Mouse (Mus musculus): ENCODE results near the gene Bin2. TPM values are rescaled to one million over a fixed set of nuclear protein-coding genes. Genes with fewer than 3 reads are reported as not detected.

The Bin2 gene
- polyA plus RNA-seq, 1 experiment from 2014 or later = 3.9 TPM

GRCm38 (mm10) chr15:100678581-100678980 lies 9.2 kb upstream of the Bin2 start:
- ATAC-seq (replicated peaks; ENCODE audit: low FRiP score) = no peak
- H3K27me3 ChIP-seq (ENCODE audit: control insufficient read depth, insufficient read depth, low read length) = no peaks in the 10 kb centered on the region

GRCm38 (mm10) chr15:100677675-100678074 lies 8.3 kb upstream of the Bin2 start:
- H3K9me3 ChIP-seq (ENCODE audit: control insufficient read depth, low read length) = no peaks in the 10 kb centered on the region
- no peaks in the 10 kb centered on the region for H3K27me3 ChIP-seq (ENCODE audit: control insufficient read depth, insufficient read depth, low read length)
- H3K27ac ChIP-seq (ENCODE audit: low read depth, low read length) = no peak overlapping the region
- ATAC-seq (replicated peaks; ENCODE audit: low FRiP score) = no peak
- 85% methylated on average over 8 of the region's 8 CpGs for WGBS
- no peak for DNase-seq (ENCODE audit: low spot score)
- no peak overlapping the region for H3K4me2 ChIP-seq (ENCODE audit: low read depth, low read length, severe bottlenecking)
- no peaks in the 10 kb centered on the region for H3K36me3 ChIP-seq (ENCODE audit: control insufficient read depth, insufficient read depth, low read length)
- H3K9ac ChIP-seq (ENCODE audit: low read length) = no peak overlapping the region
- H3K4me1 ChIP-seq (replicated peaks; ENCODE audit: control insufficient read depth, insufficient read depth, low read length) = no peaks in the 10 kb centered on the region
- no peak overlapping the region for H3K4me3 ChIP-seq (ENCODE audit: low read depth, low read length)

More at GRCm38 (mm10) chr15:100678581-100678980, 9.2 kb upstream of the Bin2 start:
- no peaks in the 10 kb centered on the region for H3K4me1 ChIP-seq (replicated peaks; ENCODE audit: control insufficient read depth, insufficient read depth, low read length)
- 84% methylated on average over 12 of the region's 12 CpGs for WGBS
- no peak overlapping the region for H3K9ac ChIP-seq (ENCODE audit: low read length)
- H3K9me3 ChIP-seq (ENCODE audit: control insufficient read depth, low read length) = no peaks in the 10 kb centered on the region
- no peaks in the 10 kb centered on the region for H3K36me3 ChIP-seq (ENCODE audit: control insufficient read depth, insufficient read depth, low read length)
- no peak for DNase-seq (ENCODE audit: low spot score)
- H3K27ac ChIP-seq (ENCODE audit: low read depth, low read length) = no peak overlapping the region
- no peak overlapping the region for H3K4me3 ChIP-seq (ENCODE audit: low read depth, low read length)
- no peak overlapping the region for H3K4me2 ChIP-seq (ENCODE audit: low read depth, low read length, severe bottlenecking)

DNA sequence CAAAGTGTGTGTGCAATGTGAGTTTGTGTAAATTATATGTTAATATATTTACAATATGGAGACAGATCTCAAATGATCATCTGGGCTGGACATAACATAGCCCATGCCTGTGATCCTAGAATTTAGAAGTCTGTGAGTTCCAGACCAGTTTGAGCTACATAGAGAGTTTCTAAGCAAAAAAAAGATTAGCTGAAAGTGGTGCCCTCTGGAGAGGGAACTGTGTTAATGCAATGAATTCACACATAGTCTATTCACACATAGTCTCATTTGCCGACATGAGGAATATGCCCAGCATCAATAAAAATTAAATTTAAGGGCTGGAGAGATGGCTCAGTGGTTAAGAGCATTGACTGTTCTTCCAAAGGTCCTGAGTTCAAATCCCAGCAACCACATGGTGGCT lies 7.2 kb upstream of the Bin2 start:
- H3K9me3 ChIP-seq (ENCODE audit: control insufficient read depth, low read length) = no peaks in the 10 kb centered on the region
- DNase-seq (ENCODE audit: low spot score) (no peak), ATAC-seq (replicated peaks; ENCODE audit: low FRiP score) (no peak)
- H3K27me3 ChIP-seq (ENCODE audit: control insufficient read depth, insufficient read depth, low read length) = no peaks in the 10 kb centered on the region
- no peak overlapping the region for H3K27ac ChIP-seq (ENCODE audit: low read depth, low read length)
- no peak overlapping the region for H3K4me2 ChIP-seq (ENCODE audit: low read depth, low read length, severe bottlenecking)
- H3K36me3 ChIP-seq (ENCODE audit: control insufficient read depth, insufficient read depth, low read length) = no peaks in the 10 kb centered on the region
- 77% methylated on average over 1 of the region's 1 CpGs for WGBS
- no peaks in the 10 kb centered on the region for H3K4me1 ChIP-seq (replicated peaks; ENCODE audit: control insufficient read depth, insufficient read depth, low read length)
- H3K9ac ChIP-seq (ENCODE audit: low read length) = no peak overlapping the region
- no peak overlapping the region for H3K4me3 ChIP-seq (ENCODE audit: low read depth, low read length)

DNA sequence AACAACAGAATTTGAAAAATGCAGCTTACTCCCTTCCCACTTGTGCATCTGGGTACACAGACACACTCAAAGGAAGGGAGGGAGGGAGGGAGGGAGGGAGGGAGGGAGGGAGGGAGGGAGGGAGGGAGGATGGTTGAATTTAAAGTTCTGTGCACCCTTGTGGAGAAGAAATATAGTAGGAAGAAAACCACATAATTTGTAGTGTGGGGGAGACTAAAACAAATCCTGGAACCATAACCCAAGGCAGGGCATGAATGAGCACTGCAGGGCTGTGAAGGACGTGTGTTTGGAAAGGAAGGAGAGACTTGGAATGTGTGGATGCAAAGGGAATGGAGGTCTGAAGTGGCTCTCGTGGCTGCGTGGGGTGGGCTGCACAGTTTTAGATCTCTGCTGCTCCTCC lies 6.1 kb upstream of the Bin2 start:
- ATAC-seq (replicated peaks; ENCODE audit: low FRiP score) (no peak), DNase-seq (ENCODE audit: low spot score) (no peak)
- H3K4me1 ChIP-seq (replicated peaks; ENCODE audit: control insufficient read depth, insufficient read depth, low read length) = no peaks in the 10 kb centered on the region
- no peak overlapping the region for H3K4me3 ChIP-seq (ENCODE audit: low read depth, low read length)
- no peak overlapping the region for H3K27ac ChIP-seq (ENCODE audit: low read depth, low read length)
- 80% methylated on average over 3 of the region's 3 CpGs for WGBS
- H3K9me3 ChIP-seq (ENCODE audit: control insufficient read depth, low read length) = no peaks in the 10 kb centered on the region
- H3K9ac ChIP-seq (ENCODE audit: low read length) = no peak overlapping the region
- no peaks in the 10 kb centered on the region for H3K36me3 ChIP-seq (ENCODE audit: control insufficient read depth, insufficient read depth, low read length)
- H3K4me2 ChIP-seq (ENCODE audit: low read depth, low read length, severe bottlenecking) = no peak overlapping the region
- no peaks in the 10 kb centered on the region for H3K27me3 ChIP-seq (ENCODE audit: control insufficient read depth, insufficient read depth, low read length)

GRCm38 (mm10) chr15:100674566-100674965 lies 5.2 kb upstream of the Bin2 start:
- Histone ChIP-seq H3K9me3 (ENCODE audit: control insufficient read depth, low read length) (no peaks in the 10 kb centered on the region), H3K36me3 (ENCODE audit: control insufficient read depth, insufficient read depth, low read length) (no peaks in the 10 kb centered on the region), H3K27ac (ENCODE audit: low read depth, low read length) (no peak overlapping the region), H3K27me3 (ENCODE audit: control insufficient read depth, insufficient read depth, low read length) (no peaks in the 10 kb centered on the region), H3K4me1 (replicated peaks; ENCODE audit: control insufficient read depth, insufficient read depth, low read length) (no peaks in the 10 kb centered on the region), H3K4me3 (ENCODE audit: low read depth, low read length) (no peak overlapping the region), H3K9ac (ENCODE audit: low read length) (no peak overlapping the region), H3K4me2 (ENCODE audit: low read depth, low read length, severe bottlenecking) (no peak overlapping the region)
- DNase-seq (ENCODE audit: low spot score) = no peak
- no peak for ATAC-seq (replicated peaks; ENCODE audit: low FRiP score)
- 88% methylated on average over 10 of the region's 10 CpGs for WGBS

DNA sequence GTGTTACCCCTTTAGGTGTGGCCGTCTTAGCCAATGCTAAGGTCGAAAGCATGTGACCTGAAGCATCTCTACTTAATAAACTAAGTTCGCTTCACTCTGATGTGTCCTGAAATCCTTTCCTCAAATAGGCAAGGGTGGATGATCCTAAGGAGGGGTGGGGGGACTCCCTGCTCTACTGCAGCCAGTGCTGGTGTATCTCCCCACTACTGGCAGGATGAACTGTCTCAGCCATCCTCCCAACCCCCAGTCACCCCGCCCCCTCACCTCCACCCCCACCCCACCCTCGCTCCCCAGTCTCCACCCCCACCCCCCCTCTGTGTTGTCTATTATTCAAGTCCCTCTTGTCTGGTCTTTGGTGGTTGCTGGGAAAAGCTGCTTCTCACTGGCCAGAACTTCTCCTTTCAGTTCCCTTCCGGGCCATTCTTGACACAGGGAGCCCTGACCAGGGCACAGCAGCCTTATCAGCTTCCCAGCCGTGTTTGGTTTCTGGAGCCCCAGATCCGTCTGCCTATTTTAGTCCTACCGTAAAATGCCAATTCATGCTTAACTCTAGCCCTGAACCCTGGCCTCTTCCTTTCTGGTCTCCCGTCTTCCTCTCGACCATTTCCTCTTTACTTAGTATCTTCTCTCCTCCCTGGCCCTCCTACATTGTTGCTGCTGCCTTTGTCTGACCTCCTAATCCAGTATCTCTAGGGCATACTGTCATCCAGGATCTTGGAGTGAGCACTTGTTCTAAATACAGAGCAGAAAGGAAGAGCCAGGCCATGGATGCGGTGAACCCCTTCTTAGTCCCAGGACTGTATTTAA lies 4.4 kb upstream of the Bin2 start:
- Histone ChIP-seq H3K9ac (ENCODE audit: low read length) (no peak overlapping the region), H3K27ac (ENCODE audit: low read depth, low read length) (no peak overlapping the region), H3K4me2 (ENCODE audit: low read depth, low read length, severe bottlenecking) (no peak overlapping the region), H3K36me3 (ENCODE audit: control insufficient read depth, insufficient read depth, low read length) (no peaks in the 10 kb centered on the region), H3K27me3 (ENCODE audit: control insufficient read depth, insufficient read depth, low read length) (no peaks in the 10 kb centered on the region), H3K9me3 (ENCODE audit: control insufficient read depth, low read length) (no peaks in the 10 kb centered on the region), H3K4me3 (ENCODE audit: low read depth, low read length) (no peak overlapping the region), H3K4me1 (replicated peaks; ENCODE audit: control insufficient read depth, insufficient read depth, low read length) (no peaks in the 10 kb centered on the region)
- no peak for DNase-seq (ENCODE audit: low spot score)
- ATAC-seq (replicated peaks; ENCODE audit: low FRiP score) = no peak
- 41% methylated on average over 12 of the region's 12 CpGs for WGBS

- Histone ChIP-seq H3K9me3 (ENCODE audit: control insufficient read depth, low read length) (no peaks in the 10 kb centered on the region), H3K4me2 (ENCODE audit: low read depth, low read length, severe bottlenecking) (no peak overlapping the region), H3K4me3 (ENCODE audit: low read depth, low read length) (no peak overlapping the region), H3K27me3 (ENCODE audit: control insufficient read depth, insufficient read depth, low read length) (no peaks in the 10 kb centered on the region), H3K36me3 (ENCODE audit: control insufficient read depth, insufficient read depth, low read length) (no peaks in the 10 kb centered on the region), H3K9ac (ENCODE audit: low read length) (no peak overlapping the region), H3K4me1 (replicated peaks; ENCODE audit: control insufficient read depth, insufficient read depth, low read length) (no peaks in the 10 kb centered on the region; the same call in 1 of the 2 replicates), H3K27ac (ENCODE audit: low read depth, low read length) (no peak overlapping the region)
- ATAC-seq (replicated peaks; ENCODE audit: low FRiP score) (no peak), DNase-seq (ENCODE audit: low spot score) (no peak)
- WGBS = 77% methylated on average over 5 of the region's 5 CpGs
These were observed 1.5 kb upstream of the Bin2 start for GRCm38 (mm10) chr15:100670833-100671232.

DNA sequence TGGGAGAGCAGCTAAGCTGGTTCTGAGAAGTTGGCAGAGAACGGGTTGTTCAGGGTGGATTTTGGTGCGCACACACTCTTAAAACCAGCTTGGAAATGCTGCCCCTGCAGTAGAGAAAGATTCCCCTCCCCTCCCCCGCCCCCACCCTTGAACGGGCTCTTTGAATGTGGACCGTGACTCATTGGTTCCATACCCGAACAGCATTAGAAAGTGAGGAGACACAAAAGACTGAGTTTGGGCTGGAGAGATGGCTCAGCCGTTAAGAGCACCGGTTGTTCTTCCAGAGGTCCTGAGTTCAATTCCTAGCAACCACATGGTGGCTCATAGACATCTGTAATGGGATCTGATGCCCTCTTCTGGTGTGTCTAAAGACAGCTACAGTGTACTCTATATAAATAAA lies 651 bp upstream of the Bin2 start:
- Histone ChIP-seq H3K9me3 (ENCODE audit: control insufficient read depth, low read length) (no peaks in the 10 kb centered on the region), H3K27ac (ENCODE audit: low read depth, low read length) (no peak overlapping the region), H3K4me3 (ENCODE audit: low read depth, low read length) (no peak overlapping the region), H3K4me2 (ENCODE audit: low read depth, low read length, severe bottlenecking) (no peak overlapping the region), H3K36me3 (ENCODE audit: control insufficient read depth, insufficient read depth, low read length) (no peaks in the 10 kb centered on the region), H3K9ac (ENCODE audit: low read length) (no peak overlapping the region), H3K27me3 (ENCODE audit: control insufficient read depth, insufficient read depth, low read length) (no peaks in the 10 kb centered on the region), H3K4me1 (replicated peaks; ENCODE audit: control insufficient read depth, insufficient read depth, low read length) (no peaks in the 10 kb centered on the region; the same call in 1 of the 2 replicates)
- WGBS = 86% methylated on average over 8 of the region's 8 CpGs
- ATAC-seq (replicated peaks; ENCODE audit: low FRiP score) = no peak
- no peak for DNase-seq (ENCODE audit: low spot score)
